Mouse (Mus musculus) cerebellum, adult 11 months (tissue): ENCODE data around the gene Etfb.

Experiments used
- DNase-seq: peaks from one replicate; pipeline ENCODE4 v3.0.0; 2022

Etfb gene

DNA sequence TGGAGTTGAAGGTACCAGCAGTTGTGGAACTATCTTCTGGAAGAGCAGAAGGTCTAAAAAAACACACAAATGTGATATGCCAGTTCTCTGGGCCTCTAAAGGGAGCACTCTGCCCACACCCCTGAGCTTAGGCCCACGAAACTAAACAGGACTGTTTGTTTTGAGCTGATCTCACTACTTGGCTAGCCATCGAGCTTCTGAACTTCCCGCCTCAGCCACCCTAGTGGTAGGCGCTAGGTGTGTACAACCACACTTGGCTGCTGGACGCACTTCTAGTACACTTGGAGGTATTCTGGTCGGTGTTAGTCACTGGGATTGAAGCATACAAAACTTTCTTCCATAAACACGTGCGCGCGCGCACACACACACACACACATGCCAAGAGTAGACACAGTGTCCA, 7.8 kb downstream of the Etfb start:
- DNase-seq, result no peak

DNA sequence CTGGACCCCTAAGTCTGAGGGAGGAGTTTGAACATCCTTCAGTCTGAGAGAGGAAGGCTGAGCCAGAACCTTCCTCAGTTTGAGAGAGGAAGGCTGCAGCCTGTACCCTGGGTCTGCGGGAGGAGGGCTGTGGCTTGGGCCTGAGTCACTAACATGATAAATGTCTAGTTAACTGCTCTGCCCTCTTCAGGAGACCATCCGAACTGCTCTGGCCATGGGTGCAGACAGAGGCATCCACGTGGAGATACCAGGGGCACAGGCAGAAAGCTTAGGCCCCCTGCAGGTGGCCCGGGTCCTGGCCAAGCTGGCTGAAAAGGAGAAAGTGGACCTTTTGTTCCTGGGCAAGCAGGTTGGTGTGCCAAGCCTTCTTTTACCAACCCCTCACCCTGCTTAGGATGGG, 8.7 kb downstream of the Etfb start:
- no peak for DNase-seq

DNA sequence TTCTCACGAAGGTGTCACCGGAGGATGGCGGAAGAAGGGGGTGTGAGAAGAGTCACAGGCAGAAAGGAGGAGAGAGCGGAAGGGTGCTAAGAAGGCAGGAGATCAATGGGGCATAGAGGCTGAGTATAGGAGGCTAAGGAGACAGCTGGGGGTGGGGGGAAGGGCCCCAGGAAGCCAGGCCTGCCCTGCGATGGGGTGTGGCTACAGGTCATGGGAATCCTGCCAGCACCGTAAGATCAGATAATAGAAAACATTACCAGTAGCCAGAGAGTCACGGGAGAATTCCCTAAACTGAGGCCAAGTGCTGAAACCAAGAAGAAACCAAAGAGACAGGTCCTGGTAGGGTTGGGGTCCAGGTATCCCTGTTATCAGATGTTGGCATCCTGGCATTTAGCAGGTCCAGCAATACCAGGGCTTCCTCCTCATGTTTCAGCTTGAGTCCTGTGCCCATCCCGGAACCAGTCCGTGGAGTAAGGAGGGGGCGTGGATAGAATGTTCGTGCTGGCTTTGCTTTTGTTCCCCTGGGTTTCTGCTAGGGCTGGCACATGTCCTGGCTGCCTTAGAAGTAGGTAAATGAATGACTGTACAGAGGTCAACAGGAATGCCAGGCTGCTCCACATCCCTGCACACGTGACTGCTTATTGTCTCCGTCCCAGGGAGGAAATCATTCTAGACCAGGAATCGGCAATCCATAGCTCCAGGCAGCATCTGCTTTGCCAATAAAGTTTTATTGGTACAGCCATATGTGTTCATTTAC, 9.9 kb downstream of the Etfb start:
- no peak for DNase-seq

DNA sequence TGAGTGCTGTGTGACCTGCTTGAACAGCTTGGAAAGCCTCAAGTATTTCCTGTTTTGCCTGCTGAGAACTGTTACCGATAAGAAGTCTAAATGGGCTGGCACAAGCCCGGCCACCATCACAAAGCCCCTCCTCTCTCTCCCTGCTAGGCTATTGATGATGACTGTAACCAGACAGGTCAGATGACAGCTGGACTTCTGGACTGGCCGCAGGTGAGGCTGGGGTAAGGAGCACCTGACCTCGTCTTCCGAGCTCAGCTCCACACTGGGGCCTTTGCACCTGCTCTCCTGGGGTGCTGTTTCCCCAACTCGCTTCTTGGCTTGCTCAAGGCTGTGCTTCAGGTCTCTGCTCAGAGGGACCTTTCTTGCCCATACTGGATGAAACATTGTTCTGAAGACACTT, 10.5 kb downstream of the Etfb start:
- no peak for DNase-seq

DNA sequence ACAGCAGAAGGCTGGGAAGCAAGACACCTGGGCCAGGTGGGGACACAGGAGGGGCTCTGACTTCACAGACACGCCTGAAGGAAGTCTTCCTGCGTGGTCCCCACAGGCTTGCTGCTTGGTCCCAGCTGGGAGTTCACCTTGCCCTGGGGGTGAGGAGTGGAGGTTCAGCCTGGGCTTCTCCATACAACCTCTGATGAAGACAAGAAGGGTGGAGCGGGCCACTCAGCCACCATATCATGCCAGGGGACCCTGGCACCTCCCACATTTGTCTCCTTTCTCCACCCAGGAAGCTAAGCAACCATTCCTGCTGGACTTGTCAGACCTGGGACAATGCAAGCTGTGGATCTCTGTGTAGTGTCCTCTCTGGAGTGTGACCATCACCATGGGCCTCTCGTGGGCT, 19.0 kb downstream of the Etfb start, which contains the start of gene Vsig10l:
Vsig10l (plus strand) TSS at position 301 of the 400 bp plus-strand sequence.
- no peak for DNase-seq

DNA sequence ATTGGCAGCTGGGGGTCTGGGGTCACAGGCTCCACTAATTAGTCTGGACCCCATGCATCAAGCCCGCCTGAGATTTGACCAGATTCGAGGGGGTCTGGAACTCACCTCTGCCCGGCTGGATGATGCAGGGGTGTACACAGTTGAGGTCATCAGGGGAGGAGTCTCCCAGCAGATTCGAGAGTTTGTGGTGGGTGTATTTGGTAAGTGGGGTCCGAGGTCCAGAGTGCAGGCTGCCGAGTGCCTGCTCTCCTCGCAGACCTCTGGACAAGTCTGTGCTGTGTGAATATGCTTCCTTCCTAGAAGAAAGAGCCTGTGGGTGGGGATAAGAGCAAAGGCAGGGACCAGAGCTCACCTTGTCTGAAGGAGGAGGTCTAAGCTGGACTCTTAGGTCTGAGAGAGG, 20.1 kb downstream of the Etfb start:
- DNase-seq, result no peak

DNA sequence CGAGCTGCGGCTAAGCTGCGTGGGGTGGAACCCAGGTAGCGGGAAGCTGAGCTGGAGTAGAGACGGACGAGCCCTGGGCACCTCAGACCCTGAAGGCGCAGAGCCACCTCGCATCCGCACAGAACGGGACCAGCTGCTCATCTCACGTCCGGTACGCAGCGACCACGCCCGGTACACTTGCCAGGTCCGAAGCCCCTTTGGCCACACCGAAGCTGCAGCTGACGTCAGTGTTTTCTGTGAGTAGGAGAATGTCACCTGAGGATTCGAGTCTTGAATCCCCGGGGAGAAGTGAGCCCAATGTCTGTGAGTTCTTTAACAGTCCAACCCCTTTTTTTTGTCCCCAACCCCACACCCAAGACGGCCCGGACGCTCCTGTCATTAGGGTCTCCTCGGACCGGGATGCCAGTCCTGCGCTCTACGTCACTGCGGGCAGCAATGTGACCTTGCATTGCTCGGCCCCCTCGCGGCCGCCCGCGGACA, 21.0 kb downstream of the Etfb start:
- no peak for DNase-seq

DNA sequence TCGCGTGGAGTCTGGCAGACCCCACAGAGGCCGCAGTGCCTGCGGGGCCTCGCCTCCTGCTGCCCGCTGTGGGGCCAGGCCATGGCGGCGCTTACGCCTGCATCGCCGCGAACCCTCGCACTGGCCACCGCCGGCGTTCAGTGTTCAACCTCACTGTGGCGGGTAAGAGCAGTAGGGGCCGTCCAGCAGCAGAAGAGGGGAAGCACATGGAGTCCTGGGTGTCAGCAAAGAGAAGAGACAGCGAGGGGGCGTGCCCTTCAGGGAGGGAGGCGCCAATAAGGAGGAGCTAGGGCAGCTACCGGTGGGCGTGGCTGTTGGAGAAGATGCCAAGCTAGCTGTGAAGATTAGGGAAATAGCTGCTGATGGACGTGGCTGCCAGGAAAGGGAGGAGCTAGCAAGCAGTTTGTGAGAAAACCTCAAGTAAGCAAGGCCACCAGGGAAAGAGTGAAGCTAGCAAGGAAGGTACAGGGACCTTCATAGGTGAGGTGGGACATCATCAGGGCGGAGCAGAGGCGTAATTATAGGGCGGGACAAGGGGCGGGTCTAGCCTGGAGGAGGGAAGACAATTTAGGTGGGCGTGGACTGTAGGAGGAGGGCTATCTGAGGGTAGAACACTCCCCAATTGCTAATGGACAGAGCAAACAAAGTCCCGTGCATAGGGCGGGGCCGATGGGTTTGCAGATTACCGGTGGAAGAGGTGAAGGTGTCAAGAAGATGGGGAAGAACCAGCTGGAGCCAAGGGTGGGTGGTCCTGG, 21.6 kb downstream of the Etfb start:
- peak; percentile 68 for DNase-seq

DNA sequence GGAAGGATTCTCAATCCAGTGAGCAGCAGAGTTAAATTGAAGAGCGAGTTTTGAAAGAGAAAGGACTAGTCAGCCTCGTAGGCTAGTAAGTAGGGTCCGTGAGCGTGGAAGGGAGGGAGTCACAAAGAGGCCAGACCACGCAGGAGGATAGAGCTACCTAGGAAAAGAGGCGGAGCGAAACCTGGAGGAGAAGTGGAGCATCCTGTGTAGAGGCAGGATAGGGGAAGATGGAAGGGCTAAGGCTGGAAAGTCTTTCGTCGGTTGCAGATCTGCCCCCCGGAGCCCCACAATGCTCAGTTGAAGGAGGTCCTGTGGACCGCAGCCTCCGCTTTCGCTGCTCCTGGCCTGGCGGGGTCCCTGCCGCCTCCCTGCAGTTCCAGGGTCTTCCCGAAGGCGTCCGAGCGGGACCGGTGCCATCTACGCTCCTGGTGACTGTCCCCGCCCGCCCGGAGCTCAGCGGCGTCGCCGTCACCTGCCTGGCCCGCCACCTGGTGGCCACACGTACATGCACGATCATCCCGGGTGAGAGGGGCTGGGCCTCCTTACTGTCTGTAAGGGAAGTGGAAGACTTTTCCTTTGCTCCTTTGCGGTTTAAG, 22.3 kb downstream of the Etfb start:
- DNase-seq, result peak; percentile 75

DNA sequence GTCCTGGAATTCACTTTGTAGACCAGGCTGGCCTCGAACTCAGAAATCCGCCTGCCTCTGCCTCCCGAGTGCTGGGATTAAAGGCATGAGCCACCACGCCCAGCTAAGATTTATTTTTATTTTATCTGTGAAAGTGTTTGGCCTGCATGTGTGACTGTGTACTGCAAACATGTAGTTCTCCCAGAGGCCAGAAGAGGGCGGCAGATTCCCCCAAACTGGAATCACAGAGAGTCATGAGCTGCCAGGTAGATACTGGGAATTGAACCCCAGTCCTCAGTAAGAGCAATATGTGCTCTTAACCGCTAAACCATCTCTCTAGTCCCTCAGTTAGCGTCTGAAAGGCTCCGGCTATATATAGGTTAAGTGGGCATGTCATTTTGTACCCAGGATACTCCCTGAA, 26.5 kb downstream of the Etfb start:
- no peak for DNase-seq

DNA sequence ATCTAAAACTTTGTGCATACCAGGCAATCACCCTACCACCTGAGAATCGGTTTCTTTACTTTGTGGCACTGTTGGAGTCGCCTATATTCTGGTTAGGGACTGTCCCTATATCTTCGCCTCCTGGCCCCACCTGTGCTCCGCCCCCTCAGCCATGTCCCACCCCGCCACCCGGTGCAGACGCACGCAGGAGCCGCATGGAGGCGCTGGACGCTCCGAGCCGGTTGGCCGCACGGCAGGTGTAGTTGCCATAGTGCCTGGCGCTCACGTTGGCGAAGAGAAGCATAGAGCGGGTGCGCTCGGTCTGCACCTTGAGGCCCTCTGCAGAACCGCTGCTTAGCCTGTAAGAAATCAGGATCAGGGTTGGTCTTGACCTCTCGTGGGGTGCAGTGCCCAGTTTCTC, 31.8 kb downstream of the Etfb start:
- DNase-seq, result no peak

DNA sequence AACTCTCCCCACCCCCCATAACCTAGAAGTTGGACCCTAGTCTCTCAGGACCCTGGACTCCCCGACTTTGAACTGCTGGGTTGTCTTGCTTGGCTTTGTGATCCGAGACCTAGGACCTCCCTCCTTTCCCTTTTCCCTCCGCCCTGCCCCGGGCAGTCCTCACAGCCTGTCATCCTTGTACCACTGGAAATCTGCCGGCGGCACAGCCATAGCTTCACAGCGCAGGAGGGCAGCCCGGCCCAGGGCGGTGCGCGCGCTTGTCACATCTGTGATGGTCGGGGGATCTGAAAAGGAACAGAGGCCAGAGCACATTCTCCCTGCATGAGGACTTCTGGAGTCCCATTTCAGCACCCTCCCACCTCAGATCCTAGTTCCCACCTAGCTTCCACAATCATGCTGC, 32.5 kb downstream of the Etfb start:
- no peak for DNase-seq

DNA sequence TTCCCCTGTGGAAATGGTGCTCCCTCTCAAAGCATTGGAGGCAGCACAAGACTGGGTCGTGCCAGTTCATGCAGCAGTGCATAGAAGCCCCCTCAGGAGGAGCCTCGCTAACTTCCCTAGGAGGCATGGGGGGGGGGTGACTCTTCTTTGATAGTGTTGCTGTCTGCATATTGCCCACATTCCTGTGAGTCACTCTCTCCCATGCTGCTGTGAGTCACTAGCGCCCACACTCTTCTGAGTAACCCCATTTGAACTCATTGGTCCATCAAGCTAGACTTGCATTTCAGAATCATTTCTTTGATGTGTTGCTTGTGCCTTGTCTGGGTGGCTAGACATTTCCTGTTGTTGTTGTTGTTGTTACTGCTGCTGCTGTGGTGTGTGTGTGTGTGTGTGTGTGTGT, 37.3 kb downstream of the Etfb start:
- no peak for DNase-seq

DNA sequence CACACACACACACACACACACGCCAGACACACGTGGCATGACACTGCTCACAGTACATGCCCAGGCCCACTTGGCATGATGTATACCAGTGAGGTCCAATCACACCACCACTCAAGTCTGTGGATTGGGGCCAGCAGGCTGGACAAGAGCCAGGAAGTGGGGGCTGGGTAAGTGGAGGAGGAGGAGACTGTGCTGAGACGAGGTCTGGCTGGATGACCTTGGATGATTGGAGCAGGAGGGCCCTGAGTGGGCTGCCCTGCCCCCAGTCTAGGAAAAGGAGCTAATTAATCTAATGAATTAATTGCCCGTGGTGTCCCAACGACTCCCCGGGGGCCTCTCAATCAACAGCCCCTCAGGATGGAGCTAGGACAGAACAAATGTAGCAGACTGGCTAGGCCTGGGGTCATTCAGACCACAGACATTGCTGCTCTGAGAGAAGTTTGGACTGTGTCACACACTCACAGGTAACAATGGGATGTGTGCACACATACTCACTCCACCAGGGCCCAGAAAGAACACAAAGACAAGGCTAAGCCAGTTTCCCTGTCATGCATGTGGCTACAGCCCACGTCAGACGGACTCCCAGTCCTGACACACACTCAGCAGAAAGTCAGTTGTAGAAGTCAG, 38.3 kb downstream of the Etfb start:
- DNase-seq, result no peak

DNA sequence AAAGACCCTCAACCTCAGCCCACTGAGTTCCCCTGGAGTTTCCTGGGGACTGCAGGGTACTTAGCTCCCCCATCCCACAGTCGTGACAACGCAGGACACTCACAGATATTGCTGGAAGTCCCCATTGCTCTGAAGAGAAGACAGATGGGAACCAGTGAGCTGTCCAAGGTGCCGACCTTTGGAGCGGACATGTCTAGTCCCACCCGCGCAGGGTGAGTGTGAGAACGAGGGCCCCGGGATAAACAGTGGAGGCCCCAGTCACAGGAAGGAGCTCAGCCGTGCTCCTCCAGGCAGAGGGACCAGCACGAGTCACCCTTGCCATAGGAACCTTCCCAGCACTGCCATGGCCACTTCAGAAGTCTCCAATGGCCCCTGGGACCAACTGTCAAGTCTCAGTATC, 39.4 kb downstream of the Etfb start:
- no peak for DNase-seq

DNA sequence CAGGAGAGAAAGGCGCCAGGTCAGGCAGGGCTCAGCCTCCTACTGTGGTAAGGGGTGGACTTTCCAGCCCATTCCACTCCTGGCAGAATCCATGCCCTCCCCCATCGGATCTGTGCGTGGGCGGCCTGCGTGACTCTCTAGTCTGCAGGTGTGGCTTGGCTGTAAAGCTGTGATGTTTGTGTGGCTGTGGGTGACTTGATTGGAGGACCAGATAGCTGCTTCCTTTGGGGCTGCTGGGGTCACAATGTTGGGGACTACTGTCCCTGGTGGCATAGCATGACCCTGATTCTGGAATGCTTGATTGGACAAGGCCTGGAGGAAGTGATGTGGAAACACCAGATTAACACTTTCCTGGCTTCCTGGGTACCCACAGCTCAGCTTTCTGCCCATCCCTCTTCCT, 44.8 kb downstream of the Etfb start:
- DNase-seq, result no peak

DNA sequence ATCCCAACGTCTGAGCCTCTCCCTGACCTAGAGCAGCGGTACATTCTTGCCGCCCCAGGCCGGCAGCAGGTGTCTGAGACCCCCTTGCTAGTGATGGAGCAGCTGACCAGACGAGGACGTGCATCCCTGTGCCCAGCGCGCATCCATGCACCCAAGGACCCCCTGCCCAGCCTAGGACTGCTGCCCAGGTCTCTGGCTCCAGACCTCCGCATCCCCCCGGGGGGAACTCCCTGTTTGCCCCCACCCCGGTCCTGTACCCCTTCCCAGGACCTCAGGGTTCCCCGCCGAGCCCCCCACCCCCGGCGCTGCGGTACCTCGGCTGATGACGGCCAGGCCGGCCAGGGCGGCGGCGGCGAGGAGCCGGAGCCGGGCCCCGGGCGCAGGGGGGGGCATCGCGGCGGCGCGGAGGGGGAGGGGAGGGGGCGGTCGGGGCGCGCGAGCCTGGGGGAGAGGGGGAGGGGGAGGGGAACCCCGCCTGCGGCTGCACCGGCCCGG, 45.8 kb downstream of the Etfb start, which contains the start of gene Iglon5:
Iglon5 (minus strand) TSS at position 445 of the 495 bp plus-strand sequence.
- DNase-seq, result peak; percentile 62

DNA sequence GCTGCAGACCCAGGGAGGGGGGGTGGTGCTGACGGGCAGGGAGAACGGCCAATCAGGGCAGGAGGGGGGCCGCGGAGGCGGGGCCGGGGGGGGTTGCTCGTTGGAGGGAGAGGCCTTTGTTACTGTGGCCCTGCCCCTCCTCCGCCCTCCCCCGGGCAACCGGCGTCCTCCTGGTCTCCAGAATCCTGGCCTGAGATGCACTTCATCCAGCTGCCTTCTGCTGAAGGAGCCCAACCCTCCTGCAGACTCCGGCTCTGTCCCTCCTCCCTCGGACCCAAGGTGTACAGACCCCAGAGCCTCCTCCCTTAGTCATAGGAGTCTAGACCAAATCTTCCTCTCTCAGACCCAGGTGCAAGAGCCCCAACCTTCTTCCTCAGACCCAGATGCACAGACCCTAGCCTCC, 46.3 kb downstream of the Etfb start:
- DNase-seq, result peak; percentile 87

DNA sequence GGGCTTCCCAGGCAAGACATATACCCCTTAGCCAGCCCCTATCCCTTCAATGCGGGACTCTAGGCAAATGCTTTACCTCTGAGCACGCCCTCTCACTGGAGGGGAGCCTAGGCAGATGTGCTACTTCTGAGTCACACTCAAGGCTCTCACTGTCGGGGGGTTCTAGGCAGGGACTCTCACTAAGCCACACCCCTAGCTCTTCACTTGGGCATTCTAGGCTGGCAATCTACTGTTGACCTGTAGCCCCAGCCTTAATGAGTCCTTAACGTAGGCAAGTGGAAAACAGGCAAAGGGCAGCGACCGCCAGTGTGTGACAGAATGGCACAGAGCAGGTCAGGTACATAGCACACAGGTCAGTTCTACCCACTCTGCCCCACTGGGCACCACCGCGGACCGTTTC, 47.0 kb downstream of the Etfb start:
- no peak for DNase-seq

DNA sequence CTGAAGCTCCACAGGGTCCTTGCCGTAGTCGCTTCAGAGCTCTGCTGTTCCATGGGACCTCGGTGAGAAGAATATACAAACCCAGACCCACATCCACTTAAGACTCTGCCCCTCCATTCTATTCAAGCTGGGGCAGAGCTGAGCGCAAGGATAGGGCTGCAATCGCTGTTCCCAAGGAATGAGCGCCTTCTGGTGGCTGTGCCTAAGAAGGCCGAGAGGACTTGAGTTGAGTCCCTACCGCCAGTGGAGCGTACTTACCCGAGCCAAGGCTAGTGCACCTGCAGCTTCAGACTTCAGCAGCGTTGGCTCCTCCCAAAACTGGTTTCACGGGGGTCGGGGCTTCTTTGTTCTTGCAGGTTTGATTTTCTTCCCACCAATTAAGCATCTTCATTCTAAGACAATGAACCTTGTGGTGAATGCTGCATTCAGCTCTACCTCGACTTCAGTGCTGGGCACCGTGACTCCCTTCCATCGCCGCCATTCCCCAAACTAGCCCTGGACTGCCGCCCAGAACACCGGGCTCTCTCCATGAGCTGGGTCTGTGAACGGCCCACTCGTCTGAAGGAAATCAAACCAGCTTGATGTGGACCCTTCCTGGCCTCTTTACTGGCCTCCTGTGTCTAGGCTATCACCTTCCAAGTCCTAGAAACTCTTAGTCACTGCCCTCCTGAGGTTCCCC, 51.6 kb downstream of the Etfb start:
- peak; percentile 64 for DNase-seq
